Mouse (Mus musculus): Measurements from ENCODE around the gene Cish.

The Cish gene

GRCm38 (mm10) chr9:107315791-107316190 is 20.0 kb downstream of the Cish start:
- no peak for DNase-seq (ENCODE audit: low read depth)

GRCm38 (mm10) chr9:107322461-107323050 is 26.7 kb downstream of the Cish start:
- no peak for DNase-seq (ENCODE audit: low read depth)

- no peak for DNase-seq (ENCODE audit: low read depth)
Measured at GRCm38 (mm10) chr9:107323558-107323957, 27.7 kb downstream of the Cish start.

GRCm38 (mm10) chr9:107324799-107325561 is 29.2 kb downstream of the Cish start:
- DNase-seq (ENCODE audit: low read depth), result no peak

- DNase-seq (ENCODE audit: low read depth), result no peak
Measured at GRCm38 (mm10) chr9:107325904-107326303, 30.1 kb downstream of the Cish start.

- no peak for DNase-seq (ENCODE audit: low read depth)
Measured at GRCm38 (mm10) chr9:107327879-107328620, 32.2 kb downstream of the Cish start.

GRCm38 (mm10) chr9:107330791-107331190 is 35.0 kb downstream of the Cish start:
- DNase-seq (ENCODE audit: low read depth), result no peak

GRCm38 (mm10) chr9:107333686-107334085 is 37.9 kb downstream of the Cish start:
- DNase-seq (ENCODE audit: low read depth), result no peak

GRCm38 (mm10) chr9:107334356-107334755 is 38.5 kb downstream of the Cish start:
- DNase-seq (ENCODE audit: low read depth), result no peak

- no peak for DNase-seq (ENCODE audit: low read depth)
Measured at GRCm38 (mm10) chr9:107335046-107335445, 39.2 kb downstream of the Cish start.

- peak; percentile 55 for DNase-seq (ENCODE audit: low read depth)
Measured at GRCm38 (mm10) chr9:107335909-107336308, 40.1 kb downstream of the Cish start.

- no peak for DNase-seq (ENCODE audit: low read depth)
Measured at GRCm38 (mm10) chr9:107336386-107336785, 40.6 kb downstream of the Cish start.

GRCm38 (mm10) chr9:107338172-107338883 is 42.5 kb downstream of the Cish start, which contains the start of gene Hemk1:
Hemk1 (minus strand) TSS chr9:107338350.
- peak; percentile 73 for DNase-seq (ENCODE audit: low read depth)

- peak; percentile 74 for DNase-seq (ENCODE audit: low read depth)
Measured at GRCm38 (mm10) chr9:107340267-107340859, 44.5 kb downstream of the Cish start, which contains the start of gene 6430571L13Rik. 6430571L13Rik (plus strand) TSS chr9:107340602.

- DNase-seq (ENCODE audit: low read depth), result no peak
Measured at GRCm38 (mm10) chr9:107340911-107341645, 45.3 kb downstream of the Cish start.

- DNase-seq (ENCODE audit: low read depth), result no peak
Measured at GRCm38 (mm10) chr9:107342201-107342709, 46.4 kb downstream of the Cish start.

GRCm38 (mm10) chr9:107343146-107343943 is 47.5 kb downstream of the Cish start:
- no peak for DNase-seq (ENCODE audit: low read depth)

GRCm38 (mm10) chr9:107344027-107344426 is 48.2 kb downstream of the Cish start:
- DNase-seq (ENCODE audit: low read depth), result no peak

GRCm38 (mm10) chr9:107346081-107346480 is 50.3 kb downstream of the Cish start:
- DNase-seq (ENCODE audit: low read depth), result no peak
